Mouse (Mus musculus): ENCODE measurements around the gene Thsd4.

GRCm38 (mm10) chr9:59949981-59950380, 571.9 kb downstream of the Thsd4 start:
- TF ChIP-seq CHD2 (IDR thresholded peaks at IDR 0.05; ENCODE audit: low read depth, low read length) (no peak), HCFC1 (IDR thresholded peaks at IDR 0.05; ENCODE audit: borderline replicate concordance, insufficient read depth, low read length) (no peak)
